Mouse (Mus musculus): ENCODE data around the gene Gm10644. TPM values are rescaled to one million over a fixed set of nuclear protein-coding genes. Genes with fewer than 3 reads are reported as not detected.
A peak's percentile ranks its signal among the peaks of the same experiment; 100 is the strongest.
"Not testable (repeated sequence)": the region's sequence is repeated elsewhere in the genome, so short reads cannot be mapped to it uniquely, and the experiment has no call there.

Gm10644 gene
- polyA plus RNA-seq, 1 experiment, result not detected

DNA sequence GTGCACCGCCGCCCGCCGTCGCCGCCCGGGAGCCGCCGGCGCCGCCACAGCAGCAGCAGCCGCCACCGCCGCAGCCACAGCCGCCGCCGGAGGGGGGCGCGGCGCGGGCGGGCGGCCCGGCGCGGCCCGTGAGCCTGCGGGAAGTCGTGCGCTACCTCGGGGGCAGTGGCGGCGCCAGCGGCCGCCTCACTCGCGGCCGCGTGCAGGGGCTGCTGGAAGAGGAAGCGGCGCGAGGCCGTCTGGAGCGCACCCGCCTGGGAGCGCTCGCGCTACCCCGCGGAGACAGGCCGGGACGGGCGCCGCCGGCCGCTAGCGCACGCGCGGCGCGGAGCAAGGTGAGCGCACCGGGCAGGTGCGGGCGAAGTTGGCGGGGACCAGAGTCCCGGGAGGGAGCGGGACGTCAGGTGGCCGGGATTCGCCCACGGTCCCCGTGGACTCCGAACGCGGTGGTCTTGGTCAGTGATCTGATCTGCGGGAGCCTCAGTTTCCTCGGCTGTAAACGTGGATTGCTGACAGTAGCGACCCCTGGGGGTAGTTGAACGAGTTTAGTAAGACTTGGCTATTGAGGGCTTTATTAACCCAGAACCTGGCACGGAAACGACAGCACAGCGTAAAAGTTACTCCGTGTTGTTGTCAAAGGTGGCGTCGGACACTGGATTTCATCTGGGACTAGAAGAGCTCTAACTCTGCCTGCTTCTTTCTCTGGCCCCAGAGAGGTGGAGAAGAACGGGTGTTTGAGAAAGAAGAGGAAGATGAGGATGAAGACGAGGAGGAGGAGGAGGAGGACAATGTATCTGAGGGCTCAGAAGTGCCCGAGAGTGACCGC, 43.4 kb upstream of the Gm10644 start:
- peaks cover 70% of the 10 kb centered on the region for H3K36me3 ChIP-seq (ENCODE audit: control insufficient read depth)
- H3K4me1 ChIP-seq (ENCODE audit: control insufficient read depth), result peaks cover 64% of the 10 kb centered on the region
- no peaks in the 10 kb centered on the region for H3K27me3 ChIP-seq (ENCODE audit: control insufficient read depth)
- TF ChIP-seq TAL1 (IDR thresholded peaks at IDR 0.05; ENCODE audit: low read length), result no peak
- no peak for TF ChIP-seq GATA1 (IDR thresholded peaks at IDR 0.05; ENCODE audit: low read length)
- H3K4me3 ChIP-seq (replicated peaks), result peak overlapping the region; percentile 91
- peaks cover 4% of the 10 kb centered on the region; the same call in 1 of the 2 replicates for H3K9me3 ChIP-seq (ENCODE audit: control insufficient read depth, low read length)

DNA sequence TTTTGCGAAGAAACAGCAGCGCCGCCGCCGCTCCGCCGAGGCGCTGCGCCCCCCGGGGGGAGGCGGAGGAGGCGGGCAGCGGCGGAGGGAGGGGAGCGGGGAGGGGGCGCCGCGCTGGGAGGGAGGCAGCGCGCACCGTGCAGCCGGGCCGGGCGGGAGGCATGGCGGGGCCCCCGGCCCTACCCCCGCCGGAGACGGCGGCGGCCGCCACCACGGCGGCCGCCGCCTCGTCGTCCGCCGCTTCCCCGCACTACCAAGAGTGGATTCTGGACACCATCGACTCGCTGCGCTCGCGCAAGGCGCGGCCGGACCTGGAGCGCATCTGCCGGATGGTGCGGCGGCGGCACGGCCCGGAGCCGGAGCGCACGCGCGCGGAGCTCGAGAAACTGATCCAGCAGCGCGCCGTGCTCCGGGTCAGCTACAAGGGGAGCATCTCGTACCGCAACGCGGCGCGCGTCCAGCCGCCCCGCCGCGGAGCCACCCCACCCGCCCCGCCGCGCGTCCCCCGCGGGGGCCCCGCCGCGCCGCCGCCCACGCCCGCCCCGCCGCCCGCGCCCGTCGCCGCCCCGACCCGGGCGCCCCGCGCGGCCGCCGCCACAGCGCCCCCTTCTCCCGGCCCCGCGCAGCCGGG, 42.6 kb upstream of the Gm10644 start, which contains the start of gene Samd1:
Gene Samd1 (plus strand): TSS at position 162 of the 631 bp plus-strand sequence.
- Histone ChIP-seq H3K9me3 (ENCODE audit: control insufficient read depth, low read length) (peaks cover 4% of the 10 kb centered on the region; the same call in 1 of the 2 replicates), H3K27me3 (ENCODE audit: control insufficient read depth) (no peaks in the 10 kb centered on the region), H3K4me3 (replicated peaks) (peak within 1 kb of the TSS; percentile 91), H3K4me1 (ENCODE audit: control insufficient read depth) (peaks cover 64% of the 10 kb centered on the region), H3K36me3 (ENCODE audit: control insufficient read depth) (peaks cover 64% of the 10 kb centered on the region)
- TF ChIP-seq TAL1 (IDR thresholded peaks at IDR 0.05; ENCODE audit: low read length) (no peak), GATA1 (IDR thresholded peaks at IDR 0.05; ENCODE audit: low read length) (no peak)

DNA sequence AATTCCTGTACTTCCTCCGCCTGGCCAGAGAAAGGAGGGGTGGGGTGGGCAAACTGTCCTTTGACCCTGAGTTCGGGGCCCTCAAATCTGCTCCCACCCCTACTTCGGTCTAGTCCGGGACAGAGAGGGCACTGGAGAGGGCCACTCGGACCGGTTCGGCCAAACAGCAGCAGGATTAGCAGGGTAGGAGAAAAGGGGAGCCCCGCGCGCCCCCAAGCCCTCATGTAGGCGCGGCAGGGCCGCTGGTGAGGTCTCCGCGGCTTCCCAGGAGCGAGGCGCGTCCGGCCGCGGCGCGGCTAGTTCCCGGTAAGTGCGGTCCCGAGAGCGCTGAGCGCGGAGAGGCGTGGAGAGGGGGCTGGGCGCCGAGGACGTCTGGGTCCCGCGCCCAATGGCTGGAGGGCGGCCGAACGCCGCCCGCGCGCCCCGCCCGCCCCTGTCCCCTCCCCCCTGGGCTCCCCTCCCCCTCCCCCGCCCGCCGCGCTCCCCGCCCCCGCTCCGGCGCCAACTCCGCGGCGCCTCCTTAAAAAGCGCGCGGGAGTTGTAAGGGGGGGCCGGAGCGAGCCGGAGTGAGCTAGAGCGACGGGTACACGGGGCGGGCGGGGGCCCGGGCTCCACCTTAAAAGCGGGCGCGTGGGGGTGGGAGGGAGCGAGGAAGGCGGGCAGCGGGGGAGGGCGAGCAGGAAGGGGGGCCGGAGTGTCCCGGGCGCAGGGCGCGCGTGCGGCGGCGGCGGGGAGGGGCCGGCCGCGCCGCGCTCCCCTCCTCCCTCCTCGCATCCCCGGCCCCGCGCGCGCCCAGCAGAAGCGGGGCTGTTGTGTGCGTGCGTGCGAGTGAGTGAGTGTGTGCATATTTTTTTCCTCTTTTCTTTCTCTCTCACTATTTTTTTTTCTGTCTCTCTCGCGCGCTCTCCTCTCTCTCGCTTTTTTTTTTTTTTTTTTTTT, 41.8 kb upstream of the Gm10644 start:
- peaks cover 60% of the 10 kb centered on the region for H3K36me3 ChIP-seq (ENCODE audit: control insufficient read depth)
- no peak for TF ChIP-seq TAL1 (IDR thresholded peaks at IDR 0.05; ENCODE audit: low read length)
- TF ChIP-seq GATA1 (IDR thresholded peaks at IDR 0.05; ENCODE audit: low read length), result no peak
- peak overlapping the region; percentile 91 for H3K4me3 ChIP-seq (replicated peaks)
- H3K27me3 ChIP-seq (ENCODE audit: control insufficient read depth), result no peaks in the 10 kb centered on the region
- H3K4me1 ChIP-seq (ENCODE audit: control insufficient read depth), result peaks cover 71% of the 10 kb centered on the region
- peaks cover 4% of the 10 kb centered on the region; the same call in 1 of the 2 replicates for H3K9me3 ChIP-seq (ENCODE audit: control insufficient read depth, low read length)

DNA sequence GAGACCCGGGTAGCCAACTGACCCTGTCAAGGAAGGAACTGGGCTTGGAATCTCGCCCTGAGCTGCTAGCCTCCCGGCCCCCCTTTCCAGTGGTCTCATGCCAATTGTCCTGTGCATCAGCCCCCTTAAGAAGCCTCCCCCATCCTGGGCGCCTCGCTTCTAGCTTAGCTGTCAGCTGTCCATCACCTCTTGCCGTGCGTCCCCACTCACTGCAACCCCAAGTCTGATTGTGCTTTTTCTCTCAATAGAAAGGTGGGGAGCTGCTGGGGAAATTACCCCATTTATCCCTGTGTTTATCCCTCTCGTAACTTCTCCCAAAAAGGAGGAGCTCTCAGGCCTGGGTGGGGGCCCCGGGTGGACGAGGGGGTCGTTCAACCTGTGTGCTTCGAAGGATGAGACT, 41.0 kb upstream of the Gm10644 start:
- H3K9me3 ChIP-seq (ENCODE audit: control insufficient read depth, low read length), result no peaks in the 10 kb centered on the region
- H3K4me1 ChIP-seq (ENCODE audit: control insufficient read depth), result peaks cover 71% of the 10 kb centered on the region
- H3K27me3 ChIP-seq (ENCODE audit: control insufficient read depth), result no peaks in the 10 kb centered on the region
- peak overlapping the region; percentile 91 for H3K4me3 ChIP-seq (replicated peaks)
- no peak for TF ChIP-seq GATA1 (IDR thresholded peaks at IDR 0.05; ENCODE audit: low read length)
- no peak for TF ChIP-seq TAL1 (IDR thresholded peaks at IDR 0.05; ENCODE audit: low read length)
- H3K36me3 ChIP-seq (ENCODE audit: control insufficient read depth), result peaks cover 60% of the 10 kb centered on the region

GRCm38 (mm10) chr8:83994030-83994429, 39.0 kb upstream of the Gm10644 start:
- Histone ChIP-seq H3K27me3 (ENCODE audit: control insufficient read depth) (no peaks in the 10 kb centered on the region), H3K36me3 (ENCODE audit: control insufficient read depth) (peaks cover 57% of the 10 kb centered on the region), H3K9me3 (ENCODE audit: control insufficient read depth, low read length) (no peaks in the 10 kb centered on the region), H3K4me3 (replicated peaks) (no peak overlapping the region), H3K4me1 (ENCODE audit: control insufficient read depth) (peaks cover 69% of the 10 kb centered on the region)
- TF ChIP-seq TAL1 (IDR thresholded peaks at IDR 0.05; ENCODE audit: low read length), result no peak
- TF ChIP-seq GATA1 (IDR thresholded peaks at IDR 0.05; ENCODE audit: low read length), result no peak

- TF ChIP-seq GATA1 (IDR thresholded peaks at IDR 0.05; ENCODE audit: low read length) (peak; percentile 25; the same call in 1 of the 2 replicates), TAL1 (IDR thresholded peaks at IDR 0.05; ENCODE audit: low read length) (peak; percentile 12; the same call in 1 of the 3 replicates)
- Histone ChIP-seq H3K4me1 (ENCODE audit: control insufficient read depth) (peaks cover 61% of the 10 kb centered on the region), H3K36me3 (ENCODE audit: control insufficient read depth) (peaks cover 66% of the 10 kb centered on the region), H3K4me3 (replicated peaks) (peak overlapping the region; percentile 22), H3K27me3 (ENCODE audit: control insufficient read depth) (no peaks in the 10 kb centered on the region), H3K9me3 (ENCODE audit: control insufficient read depth, low read length) (no peaks in the 10 kb centered on the region)
Measured at GRCm38 (mm10) chr8:83992488-83992887, 37.5 kb upstream of the Gm10644 start.

DNA sequence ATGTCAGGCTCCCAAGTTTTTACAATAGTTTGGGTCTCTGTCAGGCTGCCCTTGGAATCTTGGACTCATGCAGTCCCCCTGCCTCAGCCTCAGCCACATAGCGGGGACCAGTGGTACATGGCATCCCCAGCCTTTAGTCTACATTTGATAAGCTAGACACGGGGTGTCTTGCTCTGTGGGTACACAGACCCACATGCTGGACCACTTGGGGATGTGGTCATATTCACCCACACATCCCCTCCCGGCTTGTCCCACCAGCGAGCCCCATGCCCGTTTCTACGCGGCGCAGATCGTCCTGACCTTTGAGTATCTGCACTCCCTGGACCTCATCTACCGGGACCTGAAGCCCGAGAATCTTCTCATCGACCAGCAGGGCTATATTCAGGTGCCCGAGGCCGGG, 35.2 kb upstream of the Gm10644 start:
- Histone ChIP-seq H3K4me3 (replicated peaks) (no peak overlapping the region), H3K36me3 (ENCODE audit: control insufficient read depth) (peaks cover 80% of the 10 kb centered on the region), H3K9me3 (ENCODE audit: control insufficient read depth, low read length) (no peaks in the 10 kb centered on the region), H3K4me1 (ENCODE audit: control insufficient read depth) (peaks cover 48% of the 10 kb centered on the region), H3K27me3 (ENCODE audit: control insufficient read depth) (no peaks in the 10 kb centered on the region)
- TF ChIP-seq TAL1 (IDR thresholded peaks at IDR 0.05; ENCODE audit: low read length), result no peak
- TF ChIP-seq GATA1 (IDR thresholded peaks at IDR 0.05; ENCODE audit: low read length), result no peak

- Histone ChIP-seq H3K36me3 (ENCODE audit: control insufficient read depth) (peaks cover 78% of the 10 kb centered on the region), H3K27me3 (ENCODE audit: control insufficient read depth) (no peaks in the 10 kb centered on the region), H3K4me1 (ENCODE audit: control insufficient read depth) (peaks cover 42% of the 10 kb centered on the region), H3K4me3 (replicated peaks) (no peak overlapping the region), H3K9me3 (ENCODE audit: control insufficient read depth, low read length) (no peaks in the 10 kb centered on the region)
- no peak for TF ChIP-seq TAL1 (IDR thresholded peaks at IDR 0.05; ENCODE audit: low read length)
- TF ChIP-seq GATA1 (IDR thresholded peaks at IDR 0.05; ENCODE audit: low read length), result no peak
Measured at GRCm38 (mm10) chr8:83989243-83989642, 34.2 kb upstream of the Gm10644 start.

- not testable (repeated sequence) for H3K9me3 ChIP-seq (ENCODE audit: control insufficient read depth, low read length); H3K4me1 ChIP-seq (ENCODE audit: control insufficient read depth); H3K4me3 ChIP-seq (replicated peaks); H3K27me3 ChIP-seq (ENCODE audit: control insufficient read depth)
- peaks cover 79% of the 10 kb centered on the region for H3K36me3 ChIP-seq (ENCODE audit: control insufficient read depth)
Measured at GRCm38 (mm10) chr8:83983222-83983621, 28.2 kb upstream of the Gm10644 start.
